Mouse (Mus musculus) heart, embryonic 14.5 days (tissue): ENCODE measurements around the gene Cep57. TPM values are rescaled to one million over a fixed set of nuclear protein-coding genes. Genes with fewer than 3 reads are reported as not detected.

Experiments
- ATAC-seq: fragments of 200-750 bp; cut with Nextera tagmentation; 2 replicates; pipeline ENCODE4 v1.8.0; 2017; ENCODE audit warnings: low read depth, moderate TSS enrichment; ENCODE audit not compliant: insufficient number of reproducible peaks, insufficient read depth, low FRiP score
- H3K27ac ChIP-seq, 2 experiments: fragments of 200-500 bp in 1 of 2; fragments of 300-500 bp in 1 of 2; sonication (generic) in 1 of 2; replicated peaks in 1 of 2; 2 replicates each; pipeline ENCODE4 v1.5.1; 2012 to 2014; ENCODE audit warnings: low read depth in 2 of 2, low read length in 2 of 2, control low read depth in 1 of 2, mild to moderate bottlenecking in 1 of 2, mixed read lengths in 1 of 2; ENCODE audit not compliant: control insufficient read depth in 1 of 2, insufficient read depth in 1 of 2
- H3K27me3 ChIP-seq: fragments of 300-500 bp; sonication (generic); 2 replicates; pipeline ENCODE4 v1.6.1; 2014; ENCODE audit warnings: mild to moderate bottlenecking, low read length, control low read depth; ENCODE audit not compliant: control insufficient read depth, insufficient read depth
- H3K36me3 ChIP-seq: fragments of 300-500 bp; sonication (generic); 2 replicates; pipeline ENCODE4 v1.6.1; 2014; ENCODE audit warnings: mild to moderate bottlenecking, control low read depth, low read length, mixed read lengths; ENCODE audit not compliant: control insufficient read depth, insufficient read depth
- H3K4me1 ChIP-seq, 2 experiments: fragments of 200-500 bp in 1 of 2; fragments of 300-500 bp in 1 of 2; sonication (generic) in 1 of 2; 2 replicates each; pipeline ENCODE4 v1.6.1; 2012 to 2014; ENCODE audit warnings: low read length in 2 of 2, control low read depth in 1 of 2, mixed read lengths in 1 of 2; ENCODE audit not compliant: control insufficient read depth in 2 of 2, insufficient read depth in 2 of 2
- H3K4me2 ChIP-seq: fragments of 300-500 bp; sonication (generic); 2 replicates; pipeline ENCODE4 v1.6.1; 2014; ENCODE audit warnings: mild to moderate bottlenecking, low read length
- H3K4me3 ChIP-seq, 2 experiments: fragments of 200-500 bp in 1 of 2; fragments of 300-500 bp in 1 of 2; sonication (generic) in 1 of 2; 2 replicates each; pipeline ENCODE4 v1.5.1; 2012 to 2014; ENCODE audit warnings: low read length in 2 of 2, mild to moderate bottlenecking in 2 of 2, control low read depth in 1 of 2, low read depth in 1 of 2, moderate library complexity in 1 of 2; ENCODE audit not compliant: control insufficient read depth in 1 of 2, insufficient read depth in 1 of 2
- H3K9ac ChIP-seq: fragments of 300-500 bp; sonication (generic); 2 replicates; pipeline ENCODE4 v1.6.1; 2014; ENCODE audit warnings: mild to moderate bottlenecking, low read length
- H3K9me3 ChIP-seq: fragments of 300-500 bp; sonication (generic); 2 replicates; pipeline ENCODE4 v1.6.1; 2016; ENCODE audit warnings: low read length, control low read depth; ENCODE audit not compliant: control insufficient read depth
- WGBS: fragments of 180-500 bp; shearing (Covaris S2); extraction: QIAGEN DNeasy Blood & Tissue Kit; methylation state at CpG from one replicate; pipeline ENCODE4 v1.1.7; 2014; 5-methylcytosine and 5-hydroxymethylcytosine counted together
- polyA plus RNA-seq: library from polyadenylated mRNA; unstranded; fragments of >200 nt; fragmentation: Nextera tagmentation; extraction: Ambion mirVana; gene quantifications from 2 replicates; pipeline ENCODE4 v1.2.1, GENCODE M21; 2014

Gene Cep57
- polyA plus RNA-seq, result 39.5 and 42.0 TPM in 2 replicates

DNA sequence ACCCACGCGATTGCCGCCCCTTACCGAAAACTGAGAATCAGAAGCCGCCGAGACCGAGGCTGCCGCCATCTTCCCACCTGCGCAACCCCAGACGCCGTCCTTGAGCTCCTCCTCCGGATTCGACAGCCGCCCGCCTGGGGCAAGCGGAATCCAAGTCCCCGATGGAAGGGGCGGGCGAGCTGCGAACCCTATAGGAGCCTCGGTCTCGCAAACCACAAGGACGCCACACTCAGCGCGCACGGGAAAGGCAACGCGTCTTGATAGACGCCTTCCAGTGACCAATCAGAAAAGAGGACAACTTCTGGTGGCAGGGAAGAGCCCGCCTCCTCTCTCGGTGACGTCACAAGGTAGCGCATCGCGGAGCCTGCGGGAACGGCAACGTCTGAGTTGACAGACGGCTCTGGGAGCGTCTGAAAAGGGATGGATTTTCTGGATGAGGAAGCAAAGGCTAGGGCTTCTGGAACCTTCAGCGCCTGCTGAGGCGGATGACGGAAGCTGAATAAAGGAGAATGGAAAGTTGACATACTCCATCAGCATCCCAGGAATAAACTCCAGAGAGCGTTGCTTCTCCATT lies at the start of gene Cep57:
Gene Cep57, minus strand, starts transcription at position 276 of the 574 bp plus-strand sequence.
- H3K27me3 ChIP-seq, result no peaks in the 10 kb centered on the region
- peak within 1 kb of the TSS; percentile 65 to 95 for H3K4me3 ChIP-seq
- H3K9ac ChIP-seq, result peak within 1 kb of the TSS; percentile 94
- ATAC-seq, result peak; percentile 90
- peak within 1 kb of the TSS; percentile 91 to 97 for H3K27ac ChIP-seq
- 0% methylated on average over 44 of the region's 44 CpGs for WGBS
- H3K4me2 ChIP-seq, result peak within 1 kb of the TSS; percentile 82
- peaks cover 28% of the 10 kb centered on the region for H3K36me3 ChIP-seq
- H3K4me1 ChIP-seq, result peaks cover 0 to 26% of the 10 kb centered on the region in 2 experiments; a peak in 2 of 4 replicates
- H3K9me3 ChIP-seq, result no peaks in the 10 kb centered on the region

DNA sequence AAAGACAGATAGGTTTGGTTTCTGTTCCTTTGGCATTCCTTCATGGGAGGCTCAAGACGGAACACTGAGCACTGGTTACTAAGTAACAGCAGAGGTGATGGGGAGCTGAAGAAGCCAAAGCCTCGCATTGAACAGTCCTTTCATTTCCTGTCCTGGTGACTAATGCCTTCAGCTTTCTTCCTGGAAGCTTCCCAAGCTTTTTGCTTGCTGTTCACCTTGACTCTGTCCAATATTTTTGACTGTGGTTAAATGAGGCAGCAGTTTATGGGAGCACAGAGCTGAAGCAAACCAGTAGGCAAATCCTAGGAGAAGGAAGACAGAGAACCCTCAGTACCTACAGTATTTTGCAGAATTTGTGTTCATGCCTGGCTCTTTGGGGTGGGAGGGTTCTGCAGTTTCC lies 48.4 kb upstream of the Cep57 start:
- ATAC-seq, result no peak
- Histone ChIP-seq H3K4me3 (no peak overlapping the region), H3K4me1 (no peaks in the 10 kb centered on the region), H3K9me3 (no peaks in the 10 kb centered on the region), H3K36me3 (no peaks in the 10 kb centered on the region), H3K4me2 (no peak overlapping the region), H3K27ac (no peak overlapping the region), H3K27me3 (no peaks in the 10 kb centered on the region; the same call in 1 of the 2 replicates), H3K9ac (no peak overlapping the region)
- 38% methylated on average over 2 of the region's 2 CpGs for WGBS

GRCm38 (mm10) chr9:13874359-13874758 lies 47.5 kb upstream of the Cep57 start:
- Histone ChIP-seq H3K36me3 (no peaks in the 10 kb centered on the region), H3K27me3 (no peaks in the 10 kb centered on the region; the same call in 1 of the 2 replicates), H3K4me2 (no peak overlapping the region), H3K9ac (no peak overlapping the region), H3K9me3 (no peaks in the 10 kb centered on the region), H3K4me1 (no peaks in the 10 kb centered on the region), H3K27ac (no peak overlapping the region), H3K4me3 (no peak overlapping the region)
- 32% methylated on average over 2 of the region's 2 CpGs for WGBS
- ATAC-seq, result no peak

- H3K4me3 ChIP-seq, result no peak overlapping the region
- no peak overlapping the region for H3K9ac ChIP-seq
- no peak for ATAC-seq
- H3K4me1 ChIP-seq, result no peaks in the 10 kb centered on the region
- no peaks in the 10 kb centered on the region for H3K36me3 ChIP-seq
- no peak overlapping the region for H3K27ac ChIP-seq
- no peaks in the 10 kb centered on the region; the same call in 1 of the 2 replicates for H3K27me3 ChIP-seq
- H3K9me3 ChIP-seq, result no peaks in the 10 kb centered on the region
- 85% methylated on average over 7 of the region's 7 CpGs for WGBS
- H3K4me2 ChIP-seq, result no peak overlapping the region
Observed at GRCm38 (mm10) chr9:13871631-13872030, 44.7 kb upstream of the Cep57 start.

- Histone ChIP-seq H3K27ac (no peak overlapping the region), H3K9me3 (no peaks in the 10 kb centered on the region), H3K27me3 (no peaks in the 10 kb centered on the region), H3K4me1 (no peaks in the 10 kb centered on the region), H3K4me2 (no peak overlapping the region), H3K9ac (no peak overlapping the region), H3K36me3 (no peaks in the 10 kb centered on the region), H3K4me3 (no peak overlapping the region)
- WGBS, result 61% methylated on average over 2 of the region's 2 CpGs
- ATAC-seq, result no peak
Observed at GRCm38 (mm10) chr9:13867646-13868045, 40.7 kb upstream of the Cep57 start.

DNA sequence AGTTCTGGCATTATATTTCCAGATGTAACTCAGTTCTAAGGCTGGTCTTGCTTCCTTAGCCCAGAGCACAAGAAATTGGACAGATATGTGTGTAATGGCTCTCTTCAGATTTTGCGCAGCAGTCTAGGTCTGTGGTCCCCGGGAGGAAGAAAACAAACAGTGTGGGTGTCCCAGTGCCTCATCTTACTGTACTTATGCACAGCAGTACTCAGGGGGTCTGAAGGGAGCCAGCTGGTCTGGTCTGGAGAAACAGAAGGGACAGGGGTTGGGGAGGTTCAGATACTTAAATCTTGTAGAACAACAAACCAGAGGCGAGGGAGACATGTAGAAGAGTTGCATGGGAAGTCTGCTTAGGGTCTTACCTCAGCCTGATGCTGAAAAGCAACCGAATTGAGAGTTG lies 29.9 kb upstream of the Cep57 start:
- ATAC-seq, result no peak
- H3K4me2 ChIP-seq, result no peak overlapping the region
- H3K27ac ChIP-seq, result no peak overlapping the region
- WGBS, result 76% methylated on average over 4 of the region's 4 CpGs
- no peaks in the 10 kb centered on the region; a peak in 1 of 4 replicates for H3K4me1 ChIP-seq
- H3K9ac ChIP-seq, result no peak overlapping the region
- no peak overlapping the region for H3K4me3 ChIP-seq
- no peaks in the 10 kb centered on the region for H3K36me3 ChIP-seq
- H3K27me3 ChIP-seq, result no peaks in the 10 kb centered on the region
- no peaks in the 10 kb centered on the region for H3K9me3 ChIP-seq

DNA sequence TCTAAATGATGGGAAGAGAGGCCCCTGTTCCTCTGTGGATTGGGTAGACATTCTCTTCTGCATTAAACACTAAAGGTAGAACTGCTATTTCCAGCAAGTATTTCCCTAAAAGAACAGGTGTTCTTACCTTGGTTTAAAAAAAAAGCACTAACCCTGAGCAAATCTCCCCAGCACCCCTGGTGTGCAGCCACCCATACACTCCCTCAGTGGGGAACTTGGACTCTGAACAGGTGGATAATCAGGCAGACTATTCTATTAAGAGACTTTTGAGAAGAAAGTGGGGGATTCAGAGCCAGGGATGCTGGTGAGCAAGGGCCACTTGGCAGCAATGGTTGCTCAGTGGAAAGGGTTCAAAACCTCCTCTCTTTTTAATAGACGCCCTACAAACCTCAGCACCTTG lies 29.3 kb upstream of the Cep57 start:
- whole genome bisulfite sequencing, result 65% methylated on average over 1 of the region's 1 CpGs
- no peak overlapping the region for H3K4me2 ChIP-seq
- no peaks in the 10 kb centered on the region for H3K27me3 ChIP-seq
- no peak overlapping the region for H3K9ac ChIP-seq
- H3K4me1 ChIP-seq, result no peaks in the 10 kb centered on the region; a peak in 1 of 4 replicates
- H3K27ac ChIP-seq, result no peak overlapping the region
- no peaks in the 10 kb centered on the region for H3K9me3 ChIP-seq
- H3K4me3 ChIP-seq, result no peak overlapping the region
- no peak for ATAC-seq
- H3K36me3 ChIP-seq, result no peaks in the 10 kb centered on the region

GRCm38 (mm10) chr9:13853876-13854275 lies 27.0 kb upstream of the Cep57 start:
- no peak overlapping the region for H3K4me2 ChIP-seq
- H3K36me3 ChIP-seq, result no peaks in the 10 kb centered on the region
- no peak for ATAC-seq
- no peaks in the 10 kb centered on the region for H3K9me3 ChIP-seq
- no peak overlapping the region for H3K4me3 ChIP-seq
- no peaks in the 10 kb centered on the region for H3K27me3 ChIP-seq
- 69% methylated on average over 3 of the region's 3 CpGs for WGBS
- H3K9ac ChIP-seq, result no peak overlapping the region
- H3K27ac ChIP-seq, result no peak overlapping the region
- no peaks in the 10 kb centered on the region; a peak in 1 of 4 replicates for H3K4me1 ChIP-seq
